Mouse (Mus musculus): ENCODE data around the gene Fbxo34. TPM values are rescaled to one million over a fixed set of nuclear protein-coding genes. Genes with fewer than 3 reads are reported as not detected.
"Not testable (repeated sequence)": the region's sequence is repeated elsewhere in the genome, so short reads cannot be mapped to it uniquely, and the experiment has no call there.

Gene Fbxo34
- 10 to 100 TPM; 27.5 to 38.2 TPM for total RNA-seq (2021)
- long read RNA-seq, experiment 1, transcript Fbxo34-205 (3 exons, 2,993 nt) = major isoform, 13 of 26 reads
- long read RNA-seq, experiment 1, partial matches to known transcripts = 0 of 26 reads
- long read RNA-seq, experiment 1, other reads (novel, unspliced or antisense) = 4 of 26 reads
- long read RNA-seq, experiment 2, partial matches to known transcripts = 0 of 5 reads
- long read RNA-seq, experiment 2, other reads (novel, unspliced or antisense) = 0 of 5 reads

- DNase-seq = not testable (repeated sequence)
Measured at GRCm38 (mm10) chr14:47450121-47450520, at the start of gene Fbxo34. TSS of gene Fbxo34 (plus strand) at chr14:47450421.

- DNase-seq = no peak
Measured at GRCm38 (mm10) chr14:47402735-47403134, 47.5 kb upstream of the Fbxo34 start.

- DNase-seq = no peak
Measured at GRCm38 (mm10) chr14:47406000-47406399, 44.2 kb upstream of the Fbxo34 start.

- DNase-seq = no peak
Measured at GRCm38 (mm10) chr14:47417346-47417745, 32.9 kb upstream of the Fbxo34 start.

GRCm38 (mm10) chr14:47417775-47418665 lies 32.2 kb upstream of the Fbxo34 start, which contains the start of gene Dlgap5:
TSS of gene Dlgap5 (minus strand) at chr14:47418407.
- peak; percentile 90 to 93 for DNase-seq

GRCm38 (mm10) chr14:47418666-47418991 lies 31.6 kb upstream of the Fbxo34 start:
- DNase-seq = no peak

- no peak for DNase-seq
Measured at GRCm38 (mm10) chr14:47419034-47419625, 31.1 kb upstream of the Fbxo34 start.

GRCm38 (mm10) chr14:47419723-47420276 lies 30.4 kb upstream of the Fbxo34 start:
- DNase-seq = no peak

GRCm38 (mm10) chr14:47421606-47422005 lies 28.6 kb upstream of the Fbxo34 start:
- no peak for DNase-seq

GRCm38 (mm10) chr14:47422466-47422865 lies 27.8 kb upstream of the Fbxo34 start:
- DNase-seq = no peak

GRCm38 (mm10) chr14:47432987-47433386 lies 17.2 kb upstream of the Fbxo34 start:
- peak; percentile 8 to 41 for DNase-seq

GRCm38 (mm10) chr14:47438947-47439346 lies 11.3 kb upstream of the Fbxo34 start:
- DNase-seq = no peak

- no peak for DNase-seq
Measured at GRCm38 (mm10) chr14:47444907-47445306, 5.3 kb upstream of the Fbxo34 start.

- DNase-seq = no peak
Measured at GRCm38 (mm10) chr14:47445331-47446095, 4.7 kb upstream of the Fbxo34 start.

GRCm38 (mm10) chr14:47459556-47459955 lies 9.3 kb downstream of the Fbxo34 start:
- DNase-seq = peak; percentile 82 to 93

- no peak for DNase-seq
Measured at GRCm38 (mm10) chr14:47461997-47462396, 11.8 kb downstream of the Fbxo34 start.

- no peak for DNase-seq
Measured at GRCm38 (mm10) chr14:47462453-47462852, 12.2 kb downstream of the Fbxo34 start.

GRCm38 (mm10) chr14:47462877-47463460 lies 12.7 kb downstream of the Fbxo34 start:
- no peak for DNase-seq

GRCm38 (mm10) chr14:47464426-47464825 lies 14.2 kb downstream of the Fbxo34 start:
- DNase-seq = no peak

- no peak for DNase-seq
Measured at GRCm38 (mm10) chr14:47465468-47466175, 15.4 kb downstream of the Fbxo34 start.

GRCm38 (mm10) chr14:47472359-47472742 lies 22.1 kb downstream of the Fbxo34 start:
- DNase-seq = peak; percentile 96 to 97
